Mouse (Mus musculus): ENCODE measurements around the gene Irak2. TPM values are rescaled to one million over a fixed set of nuclear protein-coding genes. Genes with fewer than 3 reads are reported as not detected.
"Not testable (repeated sequence)": the region's sequence is repeated elsewhere in the genome, so short reads cannot be mapped to it uniquely, and the experiment has no call there.

Gene Irak2
- polyA plus RNA-seq, 1 experiment = 45.9 TPM

DNA sequence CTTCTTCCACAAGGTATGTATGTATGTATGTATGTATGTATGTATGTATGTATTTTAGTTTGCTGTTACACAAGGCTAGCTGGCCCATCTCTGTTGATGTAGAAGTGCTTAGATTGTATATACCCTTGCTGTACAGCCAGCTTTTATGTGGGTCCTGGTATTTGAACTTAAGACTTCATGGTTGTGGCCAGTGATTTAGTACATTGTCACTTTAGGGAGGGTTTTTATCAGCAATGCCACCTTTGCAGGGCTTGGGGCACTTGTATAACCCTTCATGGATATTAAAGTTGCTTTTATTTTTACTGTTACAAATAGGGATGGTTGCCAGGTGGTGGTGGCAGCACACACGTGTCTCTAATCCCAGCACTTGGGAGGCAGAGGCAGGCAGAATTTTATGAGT, 56.9 kb downstream of the Irak2 start:
- Histone ChIP-seq H3K79me3 (ENCODE audit: low read depth) (peaks cover 53% of the 10 kb centered on the region), H3K79me2 (ENCODE audit: control insufficient read depth, insufficient read depth) (peaks cover 77% of the 10 kb centered on the region), H3K36me3 (ENCODE audit: control insufficient read depth, insufficient read depth) (peaks cover 14% of the 10 kb centered on the region), H3ac (ENCODE audit: control insufficient read depth, insufficient read length, low read depth) (no peak overlapping the region), H3K4me3 (ENCODE audit: insufficient read depth, poor library complexity, severe bottlenecking) (no peak overlapping the region), H3K27me3 (ENCODE audit: control insufficient read depth, insufficient read depth, insufficient read length) (no peaks in the 10 kb centered on the region)
- TF ChIP-seq FOSL1 (IDR thresholded peaks at IDR 0.05; ENCODE audit: insufficient read depth, low read length, poor library complexity, severe bottlenecking) (no peak), MAX (IDR thresholded peaks at IDR 0.05) (no peak), MYOD1 (IDR thresholded peaks at IDR 0.05; ENCODE audit: control insufficient read depth, insufficient read length, low read depth) (no peak), MYOG (IDR thresholded peaks at IDR 0.05; ENCODE audit: control insufficient read depth, extremely low read depth, insufficient read length) (no peak), USF1 (IDR thresholded peaks at IDR 0.05; ENCODE audit: low read depth) (no peak), CTCF (IDR thresholded peaks at IDR 0.05; ENCODE audit: control insufficient read depth, insufficient read depth, insufficient read length) (no peak), CEBPB (IDR thresholded peaks at IDR 0.05; ENCODE audit: low read depth) (no peak)

- Histone ChIP-seq H3K79me2 (ENCODE audit: control insufficient read depth, insufficient read depth) (peaks cover 82% of the 10 kb centered on the region), H3K4me3 (ENCODE audit: insufficient read depth, poor library complexity, severe bottlenecking) (no peak overlapping the region), H3ac (ENCODE audit: control insufficient read depth, insufficient read length, low read depth) (no peak overlapping the region), H3K36me3 (ENCODE audit: control insufficient read depth, insufficient read depth) (peaks cover 20% of the 10 kb centered on the region), H3K27me3 (ENCODE audit: control insufficient read depth, insufficient read depth, insufficient read length) (no peaks in the 10 kb centered on the region), H3K79me3 (ENCODE audit: low read depth) (peaks cover 60% of the 10 kb centered on the region)
- TF ChIP-seq CEBPB (IDR thresholded peaks at IDR 0.05; ENCODE audit: low read depth) (no peak), MAX (IDR thresholded peaks at IDR 0.05) (no peak), MYOD1 (IDR thresholded peaks at IDR 0.05; ENCODE audit: control insufficient read depth, insufficient read length, low read depth) (no peak), CTCF (IDR thresholded peaks at IDR 0.05; ENCODE audit: control insufficient read depth, insufficient read depth, insufficient read length) (no peak), USF1 (IDR thresholded peaks at IDR 0.05; ENCODE audit: low read depth) (no peak), FOSL1 (IDR thresholded peaks at IDR 0.05; ENCODE audit: insufficient read depth, low read length, poor library complexity, severe bottlenecking) (no peak), MYOG (IDR thresholded peaks at IDR 0.05; ENCODE audit: control insufficient read depth, extremely low read depth, insufficient read length) (no peak)
These were observed 57.6 kb downstream of the Irak2 start for GRCm38 (mm10) chr6:113695766-113696355.

GRCm38 (mm10) chr6:113696582-113697221, 58.4 kb downstream of the Irak2 start, which contains the start of gene Tatdn2:
Gene Tatdn2 (plus strand): TSS chr6:113697050.
- Histone ChIP-seq H3K79me2 (ENCODE audit: control insufficient read depth, insufficient read depth) (peaks cover 82% of the 10 kb centered on the region), H3K4me3 (ENCODE audit: insufficient read depth, poor library complexity, severe bottlenecking) (peak within 1 kb of the TSS; percentile 85), H3K36me3 (ENCODE audit: control insufficient read depth, insufficient read depth) (peaks cover 29% of the 10 kb centered on the region), H3K27me3 (ENCODE audit: control insufficient read depth, insufficient read depth, insufficient read length) (no peaks in the 10 kb centered on the region), H3K79me3 (ENCODE audit: low read depth) (peaks cover 62% of the 10 kb centered on the region), H3ac (ENCODE audit: control insufficient read depth, insufficient read length, low read depth) (peak within 1 kb of the TSS; percentile 82)
- TF ChIP-seq MAX (IDR thresholded peaks at IDR 0.05) = peak; percentile 53
- TF ChIP-seq CTCF (IDR thresholded peaks at IDR 0.05; ENCODE audit: control insufficient read depth, insufficient read depth, insufficient read length) = no peak
- TF ChIP-seq USF1 (IDR thresholded peaks at IDR 0.05; ENCODE audit: low read depth) = peak; percentile 74
- no peak for TF ChIP-seq FOSL1 (IDR thresholded peaks at IDR 0.05; ENCODE audit: insufficient read depth, low read length, poor library complexity, severe bottlenecking)
- TF ChIP-seq CEBPB (IDR thresholded peaks at IDR 0.05; ENCODE audit: low read depth) = no peak
- no peak for TF ChIP-seq MYOD1 (IDR thresholded peaks at IDR 0.05; ENCODE audit: control insufficient read depth, insufficient read length, low read depth)
- TF ChIP-seq MYOG (IDR thresholded peaks at IDR 0.05; ENCODE audit: control insufficient read depth, extremely low read depth, insufficient read length) = no peak

GRCm38 (mm10) chr6:113697222-113698205, 59.2 kb downstream of the Irak2 start:
- TF ChIP-seq CTCF (IDR thresholded peaks at IDR 0.05; ENCODE audit: control insufficient read depth, insufficient read depth, insufficient read length) (no peak), MAX (IDR thresholded peaks at IDR 0.05) (no peak), MYOD1 (IDR thresholded peaks at IDR 0.05; ENCODE audit: control insufficient read depth, insufficient read length, low read depth) (no peak), CEBPB (IDR thresholded peaks at IDR 0.05; ENCODE audit: low read depth) (no peak), FOSL1 (IDR thresholded peaks at IDR 0.05; ENCODE audit: insufficient read depth, low read length, poor library complexity, severe bottlenecking) (no peak), MYOG (IDR thresholded peaks at IDR 0.05; ENCODE audit: control insufficient read depth, extremely low read depth, insufficient read length) (no peak), USF1 (IDR thresholded peaks at IDR 0.05; ENCODE audit: low read depth) (no peak)

DNA sequence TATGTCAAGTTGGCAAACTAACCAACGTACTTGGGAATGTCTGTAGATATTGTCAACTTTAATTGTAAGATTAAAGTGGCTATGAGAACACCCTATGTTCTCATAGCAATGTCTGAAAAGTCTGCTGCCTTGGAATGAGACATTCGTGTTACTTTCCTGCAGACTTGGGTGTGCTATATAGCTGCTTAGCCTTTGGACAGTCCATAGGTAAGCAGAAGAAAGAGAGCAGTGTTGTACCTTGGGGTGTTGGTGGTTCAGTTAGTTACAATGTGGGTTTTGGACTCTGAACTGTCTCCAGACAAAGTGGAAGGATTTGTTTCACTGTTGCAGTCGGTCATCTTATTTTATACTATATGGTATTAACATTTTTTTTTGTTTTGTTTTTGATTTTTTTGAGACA, 74.5 kb downstream of the Irak2 start:
- peaks cover 92% of the 10 kb centered on the region for H3K36me3 ChIP-seq (ENCODE audit: control insufficient read depth, insufficient read depth)
- no peak overlapping the region for H3K4me3 ChIP-seq (ENCODE audit: insufficient read depth, poor library complexity, severe bottlenecking)
- no peak for TF ChIP-seq CEBPB (IDR thresholded peaks at IDR 0.05; ENCODE audit: low read depth)
- TF ChIP-seq MAX (IDR thresholded peaks at IDR 0.05) = no peak
- TF ChIP-seq MYOG (IDR thresholded peaks at IDR 0.05; ENCODE audit: control insufficient read depth, extremely low read depth, insufficient read length) = no peak
- no peak for TF ChIP-seq CTCF (IDR thresholded peaks at IDR 0.05; ENCODE audit: control insufficient read depth, insufficient read depth, insufficient read length)
- TF ChIP-seq MYOD1 (IDR thresholded peaks at IDR 0.05; ENCODE audit: control insufficient read depth, insufficient read length, low read depth) = no peak
- no peak for TF ChIP-seq USF1 (IDR thresholded peaks at IDR 0.05; ENCODE audit: low read depth)
- no peak for TF ChIP-seq FOSL1 (IDR thresholded peaks at IDR 0.05; ENCODE audit: insufficient read depth, low read length, poor library complexity, severe bottlenecking)
- H3K27me3 ChIP-seq (ENCODE audit: control insufficient read depth, insufficient read depth, insufficient read length) = no peaks in the 10 kb centered on the region
- H3ac ChIP-seq (ENCODE audit: control insufficient read depth, insufficient read length, low read depth) = no peak overlapping the region
- H3K79me2 ChIP-seq (ENCODE audit: control insufficient read depth, insufficient read depth) = no peaks in the 10 kb centered on the region
- peaks cover 2% of the 10 kb centered on the region for H3K79me3 ChIP-seq (ENCODE audit: low read depth)

More at GRCm38 (mm10) chr6:113697222-113698205, 59.2 kb downstream of the Irak2 start:
- peaks cover 82% of the 10 kb centered on the region for H3K79me2 ChIP-seq (ENCODE audit: control insufficient read depth, insufficient read depth)
- peak overlapping the region; percentile 82 for H3ac ChIP-seq (ENCODE audit: control insufficient read depth, insufficient read length, low read depth)
- peaks cover 59% of the 10 kb centered on the region for H3K79me3 ChIP-seq (ENCODE audit: low read depth)
- no peaks in the 10 kb centered on the region for H3K27me3 ChIP-seq (ENCODE audit: control insufficient read depth, insufficient read depth, insufficient read length)
- H3K36me3 ChIP-seq (ENCODE audit: control insufficient read depth, insufficient read depth) = peaks cover 37% of the 10 kb centered on the region
- H3K4me3 ChIP-seq (ENCODE audit: insufficient read depth, poor library complexity, severe bottlenecking) = peak overlapping the region; percentile 85

DNA sequence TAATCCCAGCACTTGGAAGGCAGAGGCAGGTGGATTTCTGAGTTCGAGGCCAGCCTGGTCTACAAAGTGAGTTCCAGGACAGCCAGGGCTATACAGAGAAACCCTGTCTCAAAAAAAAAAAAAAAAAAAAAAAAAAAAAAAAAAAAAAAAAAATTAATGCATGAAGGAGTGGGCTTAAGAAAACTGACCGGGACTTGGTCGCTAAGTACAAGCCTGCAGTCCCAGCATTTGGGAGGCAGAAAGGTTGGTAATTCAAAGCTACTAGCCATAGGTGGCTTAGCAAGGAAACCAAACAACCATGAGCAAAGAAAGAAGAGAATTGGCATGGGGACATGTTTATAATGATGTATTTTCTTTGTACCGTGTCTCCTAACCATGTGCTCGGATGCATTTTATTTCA, 75.1 kb downstream of the Irak2 start:
- not testable (repeated sequence) for H3ac ChIP-seq (ENCODE audit: control insufficient read depth, insufficient read length, low read depth); H3K27me3 ChIP-seq (ENCODE audit: control insufficient read depth, insufficient read depth, insufficient read length); H3K79me3 ChIP-seq (ENCODE audit: low read depth); H3K4me3 ChIP-seq (ENCODE audit: insufficient read depth, poor library complexity, severe bottlenecking); H3K79me2 ChIP-seq (ENCODE audit: control insufficient read depth, insufficient read depth)
- peaks cover 87% of the 10 kb centered on the region for H3K36me3 ChIP-seq (ENCODE audit: control insufficient read depth, insufficient read depth)

Measured in C2C12 (cell line).